Mouse (Mus musculus): ENCODE measurements around the gene Tmem132d.

GRCm38 (mm10) chr5:128144799-128145198, 288.1 kb downstream of the Tmem132d start:
- TF ChIP-seq POLR2A (IDR thresholded peaks at IDR 0.05; ENCODE audit: borderline replicate concordance, insufficient read depth, low read length) = no peak
- no peak for TF ChIP-seq CTCF (IDR thresholded peaks at IDR 0.05; ENCODE audit: borderline replicate concordance, insufficient read depth, low read depth, low read length)
